Mouse (Mus musculus): ENCODE data around the gene Map2k4.

GRCm38 (mm10) chr11:65806909-65807504 is 18.9 kb upstream of the Map2k4 start, which contains the start of gene Zkscan6:
- no peak for TF ChIP-seq GATA1 (IDR thresholded peaks at IDR 0.05; ENCODE audit: borderline replicate concordance, low read length)
- TF ChIP-seq FLI1 (IDR thresholded peaks at IDR 0.05; ENCODE audit: low read length), result no peak

All from megakaryocyte, embryonic 14.5 days (primary cell).